Mouse (Mus musculus) testis, adult 2 months (tissue): ENCODE results near the gene Zfp282. TPM values are rescaled to one million over a fixed set of nuclear protein-coding genes. Genes with fewer than 3 reads are reported as not detected.
"Not testable (repeated sequence)": the region's sequence is repeated elsewhere in the genome, so short reads cannot be mapped to it uniquely, and the experiment has no call there.

Experiments used
- H3K27ac ChIP-seq: fragments of 200-500 bp; 2 replicates; pipeline ENCODE4 v1.5.1; 2012; ENCODE audit warnings: low read depth, low read length; ENCODE audit not compliant: control insufficient read depth, insufficient read depth
- H3K27me3 ChIP-seq: fragments of 200-500 bp; 2 replicates; pipeline ENCODE4 v1.6.1; 2012; ENCODE audit warnings: mild to moderate bottlenecking, low read length, moderate library complexity; ENCODE audit not compliant: control insufficient read depth, insufficient read depth
- H3K36me3 ChIP-seq: fragments of 200-500 bp; 2 replicates; pipeline ENCODE4 v1.6.1; 2012; ENCODE audit warnings: mild to moderate bottlenecking, low read length; ENCODE audit not compliant: control insufficient read depth, insufficient read depth
- H3K4me1 ChIP-seq: fragments of 200-500 bp; 2 replicates; pipeline ENCODE4 v1.6.1; 2012; ENCODE audit warnings: low read length; ENCODE audit not compliant: control insufficient read depth, insufficient read depth
- H3K4me3 ChIP-seq: fragments of 200-500 bp; 2 replicates; pipeline ENCODE4 v1.5.1; 2012; ENCODE audit warnings: low read depth, mild to moderate bottlenecking, low read length, moderate library complexity, mixed read lengths; ENCODE audit not compliant: control insufficient read depth
- CTCF ChIP-seq: fragments of 200-500 bp; IDR thresholded peaks from 2 replicates; pipeline ENCODE4 v1.5.1; 2012; ENCODE audit warnings: low read depth, mild to moderate bottlenecking, inconsistent platforms, low read length, moderate library complexity; ENCODE audit not compliant: control insufficient read depth, insufficient read depth, insufficient replicate concordance
- POLR2A ChIP-seq: fragments of 200-500 bp; IDR thresholded peaks from 2 replicates; pipeline ENCODE4 v1.6.1; 2012; ENCODE audit warnings: low read depth, mild to moderate bottlenecking, inconsistent platforms, low read length, moderate library complexity; ENCODE audit not compliant: control insufficient read depth
- polyA plus RNA-seq: library from polyadenylated mRNA; depleted of rRNA; stranded (reverse); fragments of >200 nt; gene quantifications from 2 replicates; pipeline ENCODE4 v1.2.3, GENCODE M21; 2012

Gene Zfp282
- polyA plus RNA-seq, 1 experiment = 1.2 TPM

DNA sequence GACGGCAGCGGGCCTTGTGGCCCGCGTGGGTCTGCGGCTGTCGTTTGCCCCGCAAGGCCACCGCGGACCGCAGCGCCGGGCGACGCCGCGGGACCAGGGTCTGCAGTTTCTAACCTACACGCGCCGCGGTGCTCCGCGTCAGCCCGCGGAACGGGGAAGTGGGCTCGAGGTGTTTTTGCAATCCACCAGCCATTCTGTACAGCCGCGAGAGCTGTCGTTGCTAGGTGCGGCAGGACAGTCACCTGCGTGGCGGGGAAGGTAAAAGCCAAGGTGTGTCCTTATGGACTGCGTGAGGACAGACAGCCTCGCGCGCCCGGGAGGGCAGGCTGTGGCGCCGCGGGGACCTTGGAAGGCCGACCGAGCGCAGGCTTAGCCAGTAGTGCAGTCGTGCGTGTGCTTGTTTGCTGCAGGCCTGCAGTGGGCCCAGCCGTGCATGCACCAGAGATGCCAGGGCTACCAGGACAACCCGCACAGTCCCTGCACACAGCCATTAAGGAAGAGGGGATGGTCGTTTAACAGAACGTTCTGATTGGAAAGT lies 41.0 kb upstream of the Zfp282 start:
- Histone ChIP-seq H3K36me3 (no peaks in the 10 kb centered on the region), H3K27ac (peak overlapping the region; percentile 84), H3K4me1 (peaks cover 4% of the 10 kb centered on the region; the same call in 1 of the 2 replicates), H3K27me3 (no peaks in the 10 kb centered on the region), H3K4me3 (peak overlapping the region; percentile 90)
- no peak for TF ChIP-seq CTCF
- no peak for TF ChIP-seq POLR2A

DNA sequence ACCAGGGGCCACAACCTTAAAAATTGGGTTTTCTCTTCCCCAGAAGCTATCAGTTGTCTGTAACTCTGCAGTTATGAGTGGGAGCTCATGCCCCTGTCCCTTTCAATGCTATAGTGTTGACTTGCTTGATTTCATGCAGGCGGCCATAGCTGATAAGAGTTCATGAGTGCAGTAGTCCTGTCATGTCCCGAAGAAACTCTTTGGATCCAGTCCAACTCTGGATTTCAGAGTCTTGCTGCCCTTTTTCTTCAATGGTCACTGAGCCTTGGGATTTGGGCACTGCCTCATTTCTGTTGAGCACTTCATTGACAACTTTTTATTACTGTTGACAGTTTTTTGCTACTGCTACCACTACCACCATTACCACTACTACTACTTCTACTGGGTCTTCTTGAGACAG lies 39.4 kb upstream of the Zfp282 start:
- H3K36me3 ChIP-seq = no peaks in the 10 kb centered on the region

DNA sequence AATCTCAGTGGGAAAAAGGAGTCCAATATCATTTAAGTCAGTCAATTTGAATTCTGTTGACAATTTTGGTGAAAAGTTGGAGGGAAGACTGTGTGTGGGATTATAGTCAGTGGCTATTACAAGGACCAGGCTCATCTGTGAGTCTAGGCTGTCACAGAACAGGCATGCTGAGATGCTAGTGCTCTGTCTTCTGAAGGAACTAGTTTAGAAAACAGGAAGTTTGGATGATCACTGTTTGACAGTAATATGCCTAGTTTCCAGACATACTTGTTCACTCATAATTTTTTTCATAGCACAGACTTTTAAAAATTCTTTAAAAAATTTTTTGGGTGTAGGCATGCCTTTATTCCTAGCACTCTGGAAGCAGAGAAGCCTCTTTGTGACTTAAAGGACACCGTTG lies 35.9 kb upstream of the Zfp282 start:
- Histone ChIP-seq H3K4me1 (peaks cover 4% of the 10 kb centered on the region; the same call in 1 of the 2 replicates), H3K36me3 (no peaks in the 10 kb centered on the region), H3K27me3 (no peaks in the 10 kb centered on the region), H3K27ac (no peak overlapping the region), H3K4me3 (no peak overlapping the region)
- TF ChIP-seq CTCF = no peak
- no peak for TF ChIP-seq POLR2A

More for the DNA sequence above, 39.4 kb upstream of the Zfp282 start:
- H3K27me3 ChIP-seq = no peaks in the 10 kb centered on the region
- H3K27ac ChIP-seq = no peak overlapping the region
- no peak for TF ChIP-seq CTCF
- no peak for TF ChIP-seq POLR2A
- no peak overlapping the region for H3K4me3 ChIP-seq
- peaks cover 4% of the 10 kb centered on the region; the same call in 1 of the 2 replicates for H3K4me1 ChIP-seq

DNA sequence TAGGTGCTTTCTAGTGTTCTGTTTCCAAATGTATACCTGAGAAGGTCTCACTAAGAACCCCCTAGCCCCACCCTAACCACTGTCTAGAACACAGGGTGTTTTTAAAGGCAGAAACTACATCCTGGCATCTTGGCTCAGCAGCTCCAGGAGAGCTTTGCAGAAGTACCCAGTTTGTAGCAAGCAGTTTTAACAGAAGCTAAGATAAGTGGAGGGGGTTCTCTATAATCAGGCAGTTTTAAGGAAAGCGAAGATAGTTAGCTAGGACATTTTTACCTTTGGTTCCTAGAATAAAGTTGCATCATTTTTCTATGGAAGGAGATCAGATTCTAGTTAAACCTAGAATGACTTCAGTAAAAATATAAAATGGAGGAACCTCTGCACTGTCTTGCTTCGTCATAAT lies 35.2 kb upstream of the Zfp282 start:
- Histone ChIP-seq H3K27ac (no peak overlapping the region), H3K4me1 (peaks cover 4% of the 10 kb centered on the region; the same call in 1 of the 2 replicates), H3K4me3 (no peak overlapping the region), H3K36me3 (no peaks in the 10 kb centered on the region), H3K27me3 (no peaks in the 10 kb centered on the region)
- no peak for TF ChIP-seq POLR2A
- TF ChIP-seq CTCF = no peak

DNA sequence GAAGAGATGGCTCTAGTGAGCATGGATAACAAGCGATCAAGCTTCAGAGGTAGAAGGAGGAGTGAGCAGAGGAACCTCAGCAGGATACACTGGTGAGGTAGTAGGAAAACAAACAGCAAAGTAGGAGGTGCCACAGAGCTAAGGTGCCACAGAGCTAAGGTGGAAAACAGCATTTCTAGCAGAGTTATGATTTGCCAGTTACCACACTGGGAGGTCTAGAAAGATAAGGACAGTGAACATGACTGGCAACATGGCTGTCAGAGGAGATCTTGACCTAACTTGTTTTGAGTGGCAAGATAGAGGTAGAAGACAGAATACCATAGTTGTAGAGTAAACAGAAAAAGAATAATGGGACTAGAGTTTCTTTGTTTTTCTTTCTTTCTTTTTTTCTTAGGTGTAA lies 34.7 kb upstream of the Zfp282 start:
- Histone ChIP-seq H3K36me3 (no peaks in the 10 kb centered on the region), H3K4me3 (no peak overlapping the region), H3K27me3 (no peaks in the 10 kb centered on the region), H3K4me1 (peaks cover 4% of the 10 kb centered on the region; the same call in 1 of the 2 replicates), H3K27ac (no peak overlapping the region)
- no peak for TF ChIP-seq CTCF
- no peak for TF ChIP-seq POLR2A

DNA sequence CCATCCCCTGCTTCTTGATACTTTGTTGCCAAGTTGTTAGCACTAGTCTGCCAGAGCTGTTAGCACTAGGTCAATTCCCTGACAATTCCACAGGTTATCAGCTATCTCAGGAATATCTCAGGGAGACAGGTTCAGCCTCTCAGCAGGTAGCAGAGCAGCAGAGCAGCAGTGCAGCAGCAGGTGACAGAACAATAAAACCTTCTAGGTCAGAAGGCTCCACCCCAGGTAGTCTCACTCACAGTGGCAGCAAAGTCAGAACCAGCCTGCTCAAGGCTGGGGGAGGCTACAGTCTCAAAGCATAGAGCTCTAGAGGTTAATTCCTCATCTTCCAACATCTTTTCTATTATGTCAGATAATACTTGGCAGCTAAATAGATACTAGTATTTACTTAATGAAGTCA lies 31.2 kb upstream of the Zfp282 start:
- Histone ChIP-seq H3K36me3 (no peaks in the 10 kb centered on the region), H3K4me1 (no peaks in the 10 kb centered on the region), H3K27me3 (no peaks in the 10 kb centered on the region), H3K27ac (no peak overlapping the region), H3K4me3 (no peak overlapping the region)
- no peak for TF ChIP-seq CTCF
- no peak for TF ChIP-seq POLR2A

DNA sequence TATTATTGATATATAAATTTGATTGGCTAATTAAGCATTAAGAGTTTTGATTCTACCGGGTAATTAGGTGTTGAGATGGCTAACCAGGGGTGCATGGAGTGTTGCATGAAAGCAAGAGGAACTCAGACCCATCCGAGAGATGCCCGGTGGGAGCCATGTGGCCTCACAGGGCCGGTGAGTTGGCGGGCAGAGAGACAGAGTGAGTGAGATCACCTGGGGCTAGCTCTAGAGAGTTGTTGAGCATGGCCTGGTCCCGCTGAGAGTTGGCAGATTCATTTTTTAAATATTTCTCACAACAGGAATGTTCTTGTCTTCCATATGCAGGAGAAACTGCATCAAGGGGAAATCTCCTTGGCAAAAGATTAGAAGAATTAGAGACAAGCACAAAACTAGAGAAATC lies 19.8 kb upstream of the Zfp282 start:
- Histone ChIP-seq H3K27ac (no peak overlapping the region), H3K27me3 (no peaks in the 10 kb centered on the region), H3K4me3 (no peak overlapping the region), H3K4me1 (no peaks in the 10 kb centered on the region), H3K36me3 (no peaks in the 10 kb centered on the region)
- TF ChIP-seq POLR2A (no peak), CTCF (no peak)

DNA sequence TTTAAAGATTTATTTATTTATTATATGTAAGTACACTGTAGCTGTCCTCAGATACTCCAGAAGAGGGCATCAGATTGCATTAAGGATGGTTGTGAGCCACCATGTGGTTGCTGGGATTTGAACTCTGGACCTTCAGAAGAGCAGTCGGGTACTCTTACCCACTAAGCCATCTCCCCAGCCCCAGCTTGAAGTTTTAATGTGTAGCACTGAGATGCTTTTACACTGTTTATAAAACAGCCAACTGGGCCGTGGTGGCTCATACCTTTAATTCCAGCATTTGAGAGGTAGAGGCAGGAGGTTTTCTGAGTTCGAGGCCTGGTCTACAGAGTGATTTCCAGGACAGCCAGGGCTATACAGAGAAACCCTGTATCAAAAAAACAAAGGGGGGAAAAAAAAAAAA lies 19.3 kb upstream of the Zfp282 start:
- not testable (repeated sequence) for H3K4me1 ChIP-seq, H3K27me3 ChIP-seq, H3K36me3 ChIP-seq, H3K27ac ChIP-seq, H3K4me3 ChIP-seq
